Mouse (Mus musculus): ENCODE measurements around the gene Brd3os. TPM values are rescaled to one million over a fixed set of nuclear protein-coding genes. Genes with fewer than 3 reads are reported as not detected.

Gene Brd3os
- polyA plus RNA-seq, 1 experiment from 2014 or later, result 2.9 TPM

DNA sequence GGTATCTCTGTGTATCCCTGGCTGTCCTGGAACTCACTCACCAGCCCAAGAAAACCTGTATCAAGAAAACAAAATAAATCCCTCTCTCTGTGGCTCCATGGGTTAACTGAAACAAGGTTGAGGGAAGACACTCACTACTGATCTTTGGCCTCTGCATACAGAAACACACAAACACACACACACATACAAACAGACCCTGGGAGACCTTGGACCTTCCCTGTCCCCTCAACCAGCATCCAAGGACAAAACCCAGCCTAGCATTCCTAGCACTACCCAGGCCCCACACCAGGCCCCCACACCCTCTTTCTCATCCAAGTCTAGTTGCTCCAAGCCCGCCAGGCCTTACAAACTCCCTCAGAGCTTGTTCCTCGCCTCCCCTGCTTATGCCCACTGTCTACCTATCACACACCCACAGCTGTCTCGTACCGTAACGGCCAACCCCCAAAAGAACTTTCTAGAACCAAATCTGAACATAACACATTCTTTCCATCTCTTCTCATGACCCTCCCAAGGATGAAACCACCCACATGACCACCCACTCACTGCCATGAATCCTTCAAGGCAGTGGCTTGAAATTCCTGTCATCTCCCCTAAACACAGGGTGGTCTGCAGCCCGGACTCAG is 31.5 kb upstream of the Brd3os start:
- no peak overlapping the region for H3K4me3 ChIP-seq
- H3K4me1 ChIP-seq (replicated peaks), result peaks cover 74% of the 10 kb centered on the region
- no peaks in the 10 kb centered on the region for H3K36me3 ChIP-seq
- no peak overlapping the region for H3K4me2 ChIP-seq
- no peak for ATAC-seq (ENCODE audit: insufficient number of reproducible peaks, low FRiP score)
- WGBS, result 74% methylated on average over 6 of the region's 6 CpGs
- H3K9me3 ChIP-seq (replicated peaks), result no peaks in the 10 kb centered on the region
- no peak overlapping the region for H3K9ac ChIP-seq
- no peak overlapping the region for H3K27ac ChIP-seq (ENCODE audit: poor library complexity, severe bottlenecking)
- no peaks in the 10 kb centered on the region for H3K27me3 ChIP-seq (replicated peaks)

DNA sequence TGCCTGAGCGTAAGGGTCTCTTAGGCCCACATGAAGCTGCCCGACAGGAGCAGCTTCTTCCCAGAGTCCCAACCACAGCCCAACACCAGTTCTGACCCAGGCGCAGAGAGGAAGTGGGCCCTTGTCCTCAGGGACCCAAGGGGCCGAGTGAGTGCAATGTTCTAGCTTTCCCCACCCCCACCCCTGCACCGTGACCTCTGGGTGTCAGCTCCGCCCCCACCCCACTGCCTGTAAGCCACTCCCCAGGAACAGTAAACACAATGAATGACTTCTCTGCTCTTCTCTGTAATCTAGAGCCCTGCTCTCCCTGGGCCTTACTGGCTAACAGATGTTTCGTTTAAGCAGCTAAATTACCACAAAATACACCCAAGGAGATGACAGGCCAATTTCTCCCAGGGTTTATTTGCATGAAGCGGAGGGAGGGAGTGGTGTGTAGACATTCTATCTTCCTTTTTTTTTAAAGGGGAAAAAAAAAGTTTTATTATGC is 30.4 kb upstream of the Brd3os start:
- Histone ChIP-seq H3K4me3 (no peak overlapping the region), H3K27ac (ENCODE audit: poor library complexity, severe bottlenecking) (no peak overlapping the region), H3K27me3 (replicated peaks) (no peaks in the 10 kb centered on the region), H3K4me1 (replicated peaks) (peaks cover 77% of the 10 kb centered on the region), H3K9me3 (replicated peaks) (no peaks in the 10 kb centered on the region), H3K4me2 (no peak overlapping the region), H3K36me3 (no peaks in the 10 kb centered on the region), H3K9ac (no peak overlapping the region)
- 23% methylated on average over 8 of the region's 8 CpGs for WGBS
- peak; percentile 44; the same call in 1 of the 2 replicates for ATAC-seq (ENCODE audit: insufficient number of reproducible peaks, low FRiP score)

DNA sequence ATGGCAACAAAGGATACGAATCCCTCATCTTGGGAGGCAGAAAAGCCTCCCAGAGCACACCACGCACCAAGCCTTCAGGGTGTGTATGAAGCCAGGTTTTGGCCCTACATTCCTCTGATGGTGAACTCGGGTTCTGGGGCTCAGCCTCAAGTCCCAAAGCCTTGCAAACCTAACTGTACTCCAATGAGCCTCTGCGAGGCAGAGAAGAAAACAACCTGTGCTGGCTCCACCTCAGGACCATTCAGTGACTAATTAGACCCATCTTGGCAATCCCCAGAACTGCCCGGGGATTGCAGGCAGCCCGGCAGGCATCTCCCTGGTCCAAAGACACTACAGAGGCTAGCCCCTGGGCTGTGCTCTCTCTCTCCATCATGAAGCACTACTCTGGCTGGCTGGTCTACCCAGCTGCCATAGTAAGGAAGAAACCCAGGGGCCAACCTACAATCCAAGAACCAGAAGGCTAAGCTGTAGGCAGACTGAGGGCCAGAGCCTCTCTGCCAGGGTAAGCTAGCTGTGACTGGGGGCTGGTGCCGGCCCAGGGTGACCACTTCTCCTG is 29.8 kb upstream of the Brd3os start:
- WGBS, result 40% methylated on average over 7 of the region's 7 CpGs
- no peak overlapping the region for H3K4me2 ChIP-seq
- no peaks in the 10 kb centered on the region for H3K9me3 ChIP-seq (replicated peaks)
- H3K36me3 ChIP-seq, result no peaks in the 10 kb centered on the region
- 0 out of 2 replicates have a peak overlapping the region, but pooled peaks have one; percentile 8 for H3K9ac ChIP-seq
- no peaks in the 10 kb centered on the region for H3K27me3 ChIP-seq (replicated peaks)
- H3K4me1 ChIP-seq (replicated peaks), result peaks cover 77% of the 10 kb centered on the region
- no peak overlapping the region for H3K4me3 ChIP-seq
- no peak overlapping the region for H3K27ac ChIP-seq (ENCODE audit: poor library complexity, severe bottlenecking)
- ATAC-seq (ENCODE audit: insufficient number of reproducible peaks, low FRiP score), result no peak

DNA sequence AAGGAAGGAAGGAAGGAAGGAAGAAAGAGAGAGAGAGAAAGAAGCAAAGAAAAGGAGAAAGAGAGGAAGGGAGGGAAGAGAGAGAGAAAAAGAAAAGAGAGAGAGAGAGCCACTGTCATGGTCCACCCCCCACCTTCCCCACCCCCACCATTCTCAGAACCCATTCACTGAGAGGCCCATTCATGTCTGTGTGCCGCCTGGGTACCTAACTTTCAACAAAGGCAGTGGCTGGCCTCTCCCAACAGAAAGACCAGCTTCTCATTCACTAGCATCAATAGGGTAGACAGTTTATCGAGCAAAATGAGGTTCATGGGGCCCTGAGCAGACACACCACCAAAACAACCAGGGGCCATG is 28.6 kb upstream of the Brd3os start:
- H3K9me3 ChIP-seq (replicated peaks), result no peaks in the 10 kb centered on the region
- no peaks in the 10 kb centered on the region for H3K36me3 ChIP-seq
- peaks cover 79% of the 10 kb centered on the region for H3K4me1 ChIP-seq (replicated peaks)
- WGBS, result 64% methylated on average over 2 of the region's 2 CpGs
- no peak for ATAC-seq (ENCODE audit: insufficient number of reproducible peaks, low FRiP score)
- no peak overlapping the region for H3K4me2 ChIP-seq
- H3K9ac ChIP-seq, result no peak overlapping the region
- no peak overlapping the region for H3K27ac ChIP-seq (ENCODE audit: poor library complexity, severe bottlenecking)
- no peak overlapping the region for H3K4me3 ChIP-seq
- no peaks in the 10 kb centered on the region for H3K27me3 ChIP-seq (replicated peaks)

DNA sequence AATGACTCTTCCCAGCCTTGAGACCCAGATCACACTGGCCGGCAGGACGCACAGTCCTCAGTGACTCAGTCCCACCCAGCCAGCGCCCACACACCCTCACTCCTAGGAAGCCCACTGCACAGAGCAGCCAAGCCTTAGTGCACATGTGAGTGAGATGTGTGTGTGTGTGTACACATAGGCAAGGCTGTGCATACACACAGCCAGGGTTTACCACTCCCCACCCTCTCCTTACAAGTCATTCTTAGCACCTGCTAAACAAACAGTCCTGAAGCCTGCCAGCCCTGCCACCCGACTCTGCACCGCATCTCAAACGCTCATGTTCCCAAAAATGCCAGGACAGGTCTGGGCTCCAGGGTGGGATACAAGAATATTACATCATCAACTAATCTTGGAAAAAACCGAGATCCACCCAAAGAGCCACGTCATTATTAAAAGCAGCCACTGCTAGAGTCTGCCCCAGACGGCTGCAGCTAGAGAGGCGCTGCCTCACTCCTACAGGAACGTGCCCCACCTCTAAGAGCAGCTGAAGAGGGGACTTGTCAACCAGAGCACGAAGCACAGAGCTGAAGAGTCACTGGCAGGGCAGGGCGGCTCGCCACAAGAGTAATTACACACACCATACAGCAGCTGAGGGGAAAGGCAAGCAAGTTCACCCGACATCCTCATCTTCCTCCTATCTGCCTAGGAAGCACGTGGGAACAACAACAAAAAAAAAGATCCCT is 28.0 kb upstream of the Brd3os start:
- WGBS, result 26% methylated on average over 16 of the region's 16 CpGs
- H3K27me3 ChIP-seq (replicated peaks), result no peaks in the 10 kb centered on the region
- H3K4me1 ChIP-seq (replicated peaks), result peaks cover 79% of the 10 kb centered on the region
- peak overlapping the region; percentile 43; the same call in 1 of the 2 replicates for H3K9ac ChIP-seq
- ATAC-seq (ENCODE audit: insufficient number of reproducible peaks, low FRiP score), result 0 out of 2 replicates have a peak, but pooled peaks have one; percentile 31
- no peak overlapping the region for H3K4me3 ChIP-seq
- H3K36me3 ChIP-seq, result no peaks in the 10 kb centered on the region
- H3K4me2 ChIP-seq, result peak overlapping the region; percentile 46
- H3K9me3 ChIP-seq (replicated peaks), result no peaks in the 10 kb centered on the region
- H3K27ac ChIP-seq (ENCODE audit: poor library complexity, severe bottlenecking), result no peak overlapping the region

DNA sequence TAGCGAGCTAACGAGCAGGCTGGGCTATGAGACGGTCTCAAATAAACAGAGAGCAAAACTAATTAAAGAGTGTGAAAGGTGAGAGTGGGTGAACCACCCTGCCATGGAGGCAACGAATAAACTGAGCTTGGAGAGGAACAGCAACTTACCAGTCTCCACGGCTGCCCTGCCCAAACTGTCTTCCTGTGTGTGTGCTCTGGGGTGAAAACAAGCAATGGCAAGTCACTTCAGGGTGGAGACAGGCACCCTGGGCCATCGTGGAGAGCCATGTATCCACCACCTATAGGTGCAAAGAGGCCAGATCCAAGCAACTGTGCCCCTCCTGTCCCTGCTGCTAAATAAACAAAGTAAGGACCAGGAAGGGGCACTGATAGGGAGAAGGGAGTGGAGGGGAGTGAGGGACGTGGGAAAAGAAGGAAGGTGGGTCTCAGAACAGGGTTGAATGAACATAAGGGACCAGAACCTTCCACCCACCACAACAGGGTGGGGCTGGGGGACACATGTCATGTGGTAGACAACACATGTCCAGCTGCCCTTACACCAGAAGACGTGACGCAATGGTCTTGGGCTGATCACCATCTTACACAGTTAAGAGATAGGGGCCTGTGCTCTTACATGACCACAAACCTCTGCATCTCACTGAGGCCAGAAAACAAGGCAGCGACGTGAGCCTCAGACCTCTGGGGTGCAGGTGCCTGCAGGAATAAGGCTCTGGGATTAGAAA is 26.9 kb upstream of the Brd3os start:
- Histone ChIP-seq H3K36me3 (no peaks in the 10 kb centered on the region), H3K4me3 (no peak overlapping the region), H3K27me3 (replicated peaks) (no peaks in the 10 kb centered on the region), H3K4me2 (no peak overlapping the region), H3K4me1 (replicated peaks) (peaks cover 90% of the 10 kb centered on the region), H3K27ac (ENCODE audit: poor library complexity, severe bottlenecking) (no peak overlapping the region), H3K9me3 (replicated peaks) (no peaks in the 10 kb centered on the region), H3K9ac (no peak overlapping the region)
- 60% methylated on average over 11 of the region's 11 CpGs for WGBS
- ATAC-seq (ENCODE audit: insufficient number of reproducible peaks, low FRiP score), result no peak

DNA sequence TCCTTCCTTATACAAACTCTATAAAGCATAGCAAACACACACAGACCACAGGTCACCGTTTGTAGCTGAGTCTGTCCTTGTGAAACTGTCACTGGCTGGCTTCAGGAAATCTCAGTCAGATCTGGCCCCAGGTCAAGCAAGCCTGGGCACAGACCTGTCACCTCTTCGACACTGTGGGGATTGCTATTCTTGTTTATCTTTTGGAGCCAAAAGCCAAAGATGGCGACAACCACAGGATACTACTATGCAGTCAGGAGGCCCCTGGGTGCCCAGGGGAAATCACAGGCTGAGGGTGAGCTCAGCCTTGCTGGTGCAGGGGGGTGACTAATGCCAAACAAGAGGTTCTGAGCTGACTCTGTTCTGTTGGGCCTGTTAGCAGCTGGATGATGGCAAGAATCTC is 25.7 kb upstream of the Brd3os start:
- H3K9me3 ChIP-seq (replicated peaks), result no peaks in the 10 kb centered on the region
- H3K27me3 ChIP-seq (replicated peaks), result no peaks in the 10 kb centered on the region
- H3K27ac ChIP-seq (ENCODE audit: poor library complexity, severe bottlenecking), result no peak overlapping the region
- 17% methylated on average over 3 of the region's 3 CpGs for WGBS
- no peak overlapping the region for H3K4me2 ChIP-seq
- H3K4me3 ChIP-seq, result no peak overlapping the region
- ATAC-seq (ENCODE audit: insufficient number of reproducible peaks, low FRiP score), result no peak
- H3K9ac ChIP-seq, result 0 out of 2 replicates have a peak overlapping the region, but pooled peaks have one; percentile 16
- no peaks in the 10 kb centered on the region for H3K36me3 ChIP-seq
- H3K4me1 ChIP-seq (replicated peaks), result peaks cover 82% of the 10 kb centered on the region

DNA sequence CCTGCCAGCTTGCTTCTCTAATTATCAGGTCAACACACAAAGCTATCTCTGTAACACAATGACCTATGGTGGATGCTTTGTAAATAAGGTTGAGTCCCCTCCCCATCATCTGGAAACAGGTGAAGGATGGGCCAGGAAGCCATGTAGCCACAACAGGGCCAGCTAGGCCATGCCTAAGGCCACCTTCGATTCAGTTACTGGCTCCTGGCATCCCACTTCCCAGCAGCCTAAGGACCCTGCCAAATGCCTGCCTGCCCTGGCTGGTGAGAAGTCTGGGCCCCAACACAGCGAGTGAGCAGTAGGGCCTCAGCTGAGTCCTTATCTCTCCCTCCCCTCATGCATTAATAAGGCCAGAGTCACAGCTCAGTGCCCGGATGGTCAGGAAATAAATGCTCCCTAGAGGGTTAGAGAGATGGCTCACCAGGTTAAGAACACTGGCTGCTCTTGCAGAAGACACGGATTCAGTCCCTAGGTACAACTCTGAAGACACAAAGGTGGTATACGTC is 24.4 kb upstream of the Brd3os start:
- Histone ChIP-seq H3K36me3 (no peaks in the 10 kb centered on the region), H3K27ac (ENCODE audit: poor library complexity, severe bottlenecking) (no peak overlapping the region), H3K27me3 (replicated peaks) (no peaks in the 10 kb centered on the region), H3K4me1 (replicated peaks) (peaks cover 72% of the 10 kb centered on the region), H3K4me3 (no peak overlapping the region), H3K9ac (peak overlapping the region; percentile 48; the same call in 1 of the 2 replicates), H3K4me2 (no peak overlapping the region), H3K9me3 (replicated peaks) (no peaks in the 10 kb centered on the region)
- ATAC-seq (ENCODE audit: insufficient number of reproducible peaks, low FRiP score), result no peak
- WGBS, result 34% methylated on average over 5 of the region's 5 CpGs

DNA sequence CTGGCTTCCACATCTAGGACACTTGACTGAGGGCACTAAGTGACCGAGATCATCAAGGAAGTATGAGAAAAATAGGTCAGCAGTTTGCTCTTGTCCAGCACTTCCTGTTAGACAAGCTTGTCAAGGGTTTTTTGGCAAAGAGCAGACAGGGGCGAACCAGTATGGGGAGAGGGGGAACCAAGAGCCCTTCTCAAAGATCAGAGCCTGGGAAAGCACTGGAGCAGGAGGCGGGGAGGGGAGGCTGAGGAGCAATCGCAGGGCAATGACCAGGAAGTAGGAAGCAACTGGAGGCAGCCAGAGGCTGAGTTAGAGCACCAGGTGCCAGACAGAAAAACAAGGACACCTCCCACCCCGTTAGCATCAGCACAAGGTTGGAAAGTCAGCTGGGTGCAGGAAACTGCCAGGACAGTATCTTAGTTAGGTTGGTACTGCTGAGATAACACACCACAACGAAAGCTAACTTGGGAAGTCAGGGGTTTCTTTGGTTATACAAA is 23.5 kb upstream of the Brd3os start:
- peak overlapping the region; percentile 14 for H3K27ac ChIP-seq (ENCODE audit: poor library complexity, severe bottlenecking)
- H3K9ac ChIP-seq, result no peak overlapping the region
- no peak overlapping the region for H3K4me2 ChIP-seq

DNA sequence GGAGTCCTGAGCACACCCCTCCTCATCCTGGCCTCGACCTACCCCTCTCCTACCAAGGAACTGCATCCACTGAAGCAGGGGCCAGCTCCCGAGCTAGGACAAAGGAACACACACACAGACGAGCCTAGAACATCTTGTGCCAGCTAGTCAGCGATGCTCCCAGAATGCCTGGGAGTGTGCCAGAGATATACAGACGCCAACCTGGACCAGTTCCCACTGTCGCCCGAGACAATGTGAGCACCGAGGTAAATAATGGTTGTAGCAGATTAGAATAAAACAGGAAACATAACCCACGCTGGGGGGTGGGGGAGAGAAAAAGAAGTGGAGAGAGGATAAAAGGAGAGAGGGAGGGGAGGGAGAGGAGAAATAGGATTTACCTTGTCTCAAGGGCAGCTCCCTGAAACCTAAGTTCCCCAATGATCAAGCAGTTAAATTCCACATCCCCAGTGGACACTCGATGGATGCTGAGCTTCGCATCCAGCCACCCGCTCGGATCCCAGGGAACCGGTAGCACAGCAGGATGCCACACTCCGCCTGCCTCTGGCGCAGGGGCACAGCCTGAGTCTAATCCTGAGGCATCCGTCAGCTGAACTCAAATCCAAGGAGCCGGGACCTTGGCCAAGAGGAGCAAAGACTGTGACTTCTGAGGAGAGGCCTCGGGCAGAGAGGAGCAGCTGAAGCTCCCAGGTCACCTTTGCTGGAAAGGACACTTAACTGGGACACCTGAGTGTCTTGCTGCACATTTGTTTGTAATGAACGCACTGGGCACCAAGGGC is 20.6 kb upstream of the Brd3os start:
- H3K4me2 ChIP-seq, result no peak overlapping the region
- no peak overlapping the region for H3K27ac ChIP-seq (ENCODE audit: poor library complexity, severe bottlenecking)
- H3K9ac ChIP-seq, result no peak overlapping the region
- H3K36me3 ChIP-seq, result no peaks in the 10 kb centered on the region
- WGBS, result 76% methylated on average over 20 of the region's 20 CpGs
- peaks cover 62% of the 10 kb centered on the region for H3K4me1 ChIP-seq (replicated peaks)
- H3K4me3 ChIP-seq, result no peak overlapping the region
- no peaks in the 10 kb centered on the region for H3K27me3 ChIP-seq (replicated peaks)
- no peaks in the 10 kb centered on the region for H3K9me3 ChIP-seq (replicated peaks)
- no peak for ATAC-seq (ENCODE audit: insufficient number of reproducible peaks, low FRiP score)

More for the DNA sequence above, 23.5 kb upstream of the Brd3os start:
- H3K27me3 ChIP-seq (replicated peaks), result no peaks in the 10 kb centered on the region
- no peak overlapping the region for H3K4me3 ChIP-seq
- no peaks in the 10 kb centered on the region for H3K9me3 ChIP-seq (replicated peaks)
- H3K4me1 ChIP-seq (replicated peaks), result peaks cover 70% of the 10 kb centered on the region
- H3K36me3 ChIP-seq, result no peaks in the 10 kb centered on the region
- 17% methylated on average over 6 of the region's 6 CpGs for WGBS
- no peak for ATAC-seq (ENCODE audit: insufficient number of reproducible peaks, low FRiP score)

Data from heart, embryonic 12.5 days (tissue).